Mouse (Mus musculus) hindbrain, embryonic 16.5 days (tissue): ENCODE measurements around the gene Zfp26. TPM values are rescaled to one million over a fixed set of nuclear protein-coding genes. Genes with fewer than 3 reads are reported as not detected.

Experiments
- ATAC-seq: fragments of 200-750 bp; cut with Nextera tagmentation; 2 replicates; pipeline ENCODE4 v1.8.0; 2017; ENCODE audit warnings: moderate TSS enrichment, moderate library complexity
- H3K27ac ChIP-seq: fragments of 300-500 bp; sonication (generic); 2 replicates; pipeline ENCODE4 v1.5.1; 2014; ENCODE audit warnings: low read depth, mild to moderate bottlenecking, control low read depth, low read length, moderate library complexity
- H3K27me3 ChIP-seq: fragments of 300-500 bp; sonication (generic); replicated peaks from 2 replicates; pipeline ENCODE4 v1.6.1; 2014; ENCODE audit warnings: low read length; ENCODE audit not compliant: control insufficient read depth, insufficient read depth
- H3K36me3 ChIP-seq: fragments of 300-500 bp; sonication (generic); 2 replicates; pipeline ENCODE4 v1.6.1; 2014; ENCODE audit warnings: mild to moderate bottlenecking, low read length, moderate library complexity, mixed read lengths; ENCODE audit not compliant: control insufficient read depth, insufficient read depth
- H3K4me1 ChIP-seq: fragments of 300-500 bp; sonication (generic); 2 replicates; pipeline ENCODE4 v1.6.1; 2014; ENCODE audit warnings: low read depth, low read length; ENCODE audit not compliant: control insufficient read depth, insufficient read depth
- H3K4me2 ChIP-seq: fragments of 300-500 bp; sonication (generic); 2 replicates; pipeline ENCODE4 v1.6.1; 2014; ENCODE audit warnings: mild to moderate bottlenecking, low read length, control low read depth, moderate library complexity
- H3K4me3 ChIP-seq: fragments of 300-500 bp; sonication (generic); 2 replicates; pipeline ENCODE4 v1.5.1; 2014; ENCODE audit warnings: mild to moderate bottlenecking, low read length, control low read depth, moderate library complexity
- H3K9ac ChIP-seq: fragments of 300-500 bp; sonication (generic); 2 replicates; pipeline ENCODE4 v1.6.1; 2014; ENCODE audit warnings: low read depth, mild to moderate bottlenecking, control low read depth, low read length, moderate library complexity
- H3K9me3 ChIP-seq: fragments of 300-500 bp; sonication (generic); 2 replicates; pipeline ENCODE4 v1.6.1; 2014; ENCODE audit warnings: mild to moderate bottlenecking, low read length, moderate library complexity; ENCODE audit not compliant: control insufficient read depth
- WGBS: fragments of 180-500 bp; shearing (Covaris S2); extraction: QIAGEN DNeasy Blood & Tissue Kit; methylation state at CpG from one replicate; pipeline ENCODE4 v1.1.7; 2014; 5-methylcytosine and 5-hydroxymethylcytosine counted together
- polyA plus RNA-seq: library from polyadenylated mRNA; unstranded; fragments of >200 nt; fragmentation: Nextera tagmentation; extraction: Ambion mirVana; gene quantifications from 2 replicates; pipeline ENCODE4 v1.2.1, GENCODE M21; 2015

Gene Zfp26
- polyA plus RNA-seq, 1 experiment from 2014 or later: 12.3 TPM

DNA sequence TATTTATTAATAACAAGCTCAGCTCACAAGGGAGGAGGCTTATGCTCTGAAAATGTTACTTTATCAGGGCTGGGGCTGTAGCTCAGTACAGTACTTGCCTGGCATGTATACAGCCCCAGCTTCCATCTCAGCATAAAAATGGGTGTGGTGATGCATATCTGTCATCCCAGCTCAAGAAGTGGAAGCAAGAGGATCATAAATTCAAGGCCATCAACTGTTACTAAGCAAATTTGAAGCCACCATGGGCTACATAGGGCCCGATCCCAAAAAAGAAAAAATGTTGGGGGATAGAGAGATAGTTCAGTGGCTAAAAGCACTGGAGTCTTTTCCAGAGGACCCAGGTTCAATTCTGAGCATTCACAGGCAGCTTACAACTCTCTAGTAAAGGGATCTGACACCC lies 16.7 kb upstream of the Zfp26 start:
- H3K27ac ChIP-seq: no peak overlapping the region
- peaks cover 40% of the 10 kb centered on the region for H3K36me3 ChIP-seq

DNA sequence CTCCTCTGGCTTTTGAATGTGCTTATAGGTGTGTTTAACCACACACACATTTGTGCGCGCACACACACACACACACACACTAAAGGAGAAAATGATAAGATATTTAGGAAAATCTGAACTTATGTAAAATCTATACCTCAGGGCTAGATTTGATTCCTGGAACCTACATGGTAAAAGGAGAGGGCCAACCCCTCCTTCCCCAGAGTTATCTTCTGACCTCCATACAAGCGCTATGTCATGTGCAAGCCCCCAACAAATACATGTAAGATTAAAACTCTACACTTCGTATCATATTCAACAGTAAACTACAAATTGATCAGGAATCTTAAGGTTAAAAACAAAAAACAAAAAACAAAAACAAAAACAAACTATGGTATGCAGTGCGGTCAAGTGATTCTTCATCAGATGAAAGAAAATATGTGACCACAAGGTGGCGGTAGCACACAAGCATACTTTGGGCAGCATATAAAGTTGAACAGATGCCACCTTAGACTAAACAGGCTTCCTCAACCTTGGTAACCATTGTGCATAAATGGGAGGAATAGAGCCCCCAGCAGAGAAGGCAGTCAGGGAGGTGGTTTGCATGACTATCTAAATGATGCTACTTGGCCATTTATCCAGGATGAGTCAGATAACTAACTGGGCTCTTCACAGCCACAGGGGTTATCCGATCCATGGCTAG lies 6.9 kb upstream of the Zfp26 start:
- Histone ChIP-seq H3K4me2 (no peak overlapping the region), H3K36me3 (peaks cover 29% of the 10 kb centered on the region), H3K4me1 (no peaks in the 10 kb centered on the region), H3K9ac (no peak overlapping the region), H3K27me3 (no peaks in the 10 kb centered on the region), H3K9me3 (peaks cover 10% of the 10 kb centered on the region; the same call in 1 of the 2 replicates), H3K4me3 (no peak overlapping the region), H3K27ac (no peak overlapping the region)
- ATAC-seq: peak; percentile 67
- 58% methylated on average over 7 of the region's 7 CpGs for WGBS

More for the DNA sequence above, 16.7 kb upstream of the Zfp26 start:
- Histone ChIP-seq H3K4me1 (no peaks in the 10 kb centered on the region), H3K9ac (no peak overlapping the region), H3K4me2 (no peak overlapping the region), H3K4me3 (no peak overlapping the region), H3K27me3 (no peaks in the 10 kb centered on the region), H3K9me3 (no peaks in the 10 kb centered on the region)
- 100% methylated on average over 1 of the region's 1 CpGs for WGBS
- ATAC-seq: no peak

DNA sequence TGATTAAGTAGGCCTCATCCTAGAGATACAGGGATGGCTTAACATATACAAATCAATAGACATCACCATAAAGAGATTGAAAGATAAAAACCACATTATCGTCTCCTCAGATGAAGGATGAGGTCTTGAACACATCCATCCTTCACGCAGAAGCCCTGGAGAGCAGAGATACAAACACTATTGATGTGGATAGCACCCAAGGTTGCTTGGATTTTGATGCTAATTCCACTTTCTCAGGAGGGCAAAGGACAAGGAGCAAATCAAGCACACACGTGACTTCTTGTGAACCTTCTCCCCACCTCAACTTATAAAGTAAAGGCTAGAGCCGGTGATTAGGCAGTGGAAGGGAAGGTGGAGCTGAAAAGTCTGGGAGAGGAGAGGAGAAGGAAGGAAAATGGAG lies 6.3 kb downstream of the Zfp26 start:
- no peak for ATAC-seq
- H3K9ac ChIP-seq: no peak overlapping the region
- 86% methylated on average over 4 of the region's 4 CpGs for WGBS
- H3K9me3 ChIP-seq: no peaks in the 10 kb centered on the region
- no peak overlapping the region for H3K4me3 ChIP-seq
- H3K27me3 ChIP-seq: no peaks in the 10 kb centered on the region
- H3K4me2 ChIP-seq: no peak overlapping the region
- peaks cover 7% of the 10 kb centered on the region for H3K4me1 ChIP-seq
- H3K36me3 ChIP-seq: peaks cover 2% of the 10 kb centered on the region; the same call in 1 of the 2 replicates
- H3K27ac ChIP-seq: no peak overlapping the region

DNA sequence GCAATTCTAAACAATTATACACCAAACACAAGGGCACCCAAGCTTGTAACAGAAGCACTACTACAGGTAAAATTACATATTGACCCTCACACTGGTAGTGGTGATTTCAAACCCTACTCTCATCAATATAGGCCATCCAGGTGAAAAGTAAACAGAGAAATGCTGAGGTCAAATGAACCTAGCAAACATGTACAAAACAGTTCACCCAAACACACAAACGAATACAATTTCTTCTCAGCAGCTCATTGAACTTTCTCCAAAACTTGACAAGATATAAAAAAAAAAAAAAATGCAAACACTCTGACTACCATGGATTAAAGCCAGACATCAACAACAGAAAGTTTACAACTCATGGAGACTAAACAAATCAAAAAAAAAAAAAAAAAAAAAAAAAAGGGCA lies 8.5 kb downstream of the Zfp26 start:
- Histone ChIP-seq H3K9me3 (no peaks in the 10 kb centered on the region), H3K4me1 (no peaks in the 10 kb centered on the region), H3K27ac (no peak overlapping the region), H3K27me3 (no peaks in the 10 kb centered on the region), H3K36me3 (peaks cover 2% of the 10 kb centered on the region; the same call in 1 of the 2 replicates), H3K9ac (no peak overlapping the region), H3K4me2 (no peak overlapping the region), H3K4me3 (no peak overlapping the region)
- 100% methylated on average over 1 of the region's 1 CpGs for whole genome bisulfite sequencing
- no peak for ATAC-seq

DNA sequence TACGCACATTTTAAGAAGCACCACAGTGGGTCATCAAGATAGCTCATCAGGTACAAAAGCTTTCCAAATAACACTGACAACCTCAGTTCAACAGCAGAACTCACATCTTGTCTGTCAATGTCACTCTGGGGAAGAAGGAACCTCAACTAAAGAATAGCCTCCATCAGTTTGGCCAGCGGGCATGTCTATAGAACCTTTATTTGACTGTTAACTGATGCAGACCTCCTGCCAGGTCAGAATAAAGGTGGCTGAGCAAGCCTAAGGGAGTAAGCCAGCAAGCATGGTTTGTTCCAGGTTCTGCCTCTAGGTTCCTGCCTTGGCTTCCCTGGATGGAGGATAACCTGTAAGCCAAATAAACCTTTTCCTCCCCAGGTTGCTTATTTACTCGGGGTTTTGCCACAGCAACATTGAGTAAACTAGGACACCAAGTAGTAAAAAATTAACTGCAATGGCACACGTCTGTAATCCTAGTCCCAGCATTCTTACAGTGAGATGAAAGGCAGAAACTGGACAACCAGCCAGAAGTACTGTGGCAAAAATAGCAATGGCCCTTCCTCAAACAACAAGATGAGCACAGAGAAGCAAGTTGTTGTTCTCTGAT lies 16.7 kb downstream of the Zfp26 start:
- H3K27ac ChIP-seq: no peak overlapping the region
- no peak overlapping the region for H3K9ac ChIP-seq
- no peaks in the 10 kb centered on the region; the same call in 1 of the 2 replicates for H3K9me3 ChIP-seq
- H3K4me1 ChIP-seq: no peaks in the 10 kb centered on the region
- no peak overlapping the region for H3K4me3 ChIP-seq
- WGBS: 82% methylated on average over 4 of the region's 4 CpGs
- H3K4me2 ChIP-seq: no peak overlapping the region
- H3K27me3 ChIP-seq: no peaks in the 10 kb centered on the region
- ATAC-seq: no peak
- H3K36me3 ChIP-seq: peaks cover 54% of the 10 kb centered on the region

DNA sequence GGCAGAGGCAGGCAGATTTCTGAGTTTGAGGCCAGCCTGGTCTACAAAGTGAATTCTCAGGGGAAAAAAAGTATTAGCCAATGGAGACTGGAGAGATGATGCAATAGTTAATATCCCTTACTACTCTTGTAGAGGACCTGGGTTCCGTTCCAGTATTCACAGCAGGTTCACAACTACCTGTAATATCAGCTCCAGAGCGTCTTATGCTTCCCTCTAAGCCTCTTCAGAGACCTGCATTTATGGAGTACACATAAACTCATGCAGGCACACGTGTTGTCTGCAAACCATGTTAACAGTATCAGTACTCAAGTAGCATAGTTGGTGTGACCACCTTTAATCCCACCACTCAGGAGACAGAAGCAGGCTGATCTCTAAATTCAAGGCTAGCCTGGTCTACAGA lies 30.0 kb downstream of the Zfp26 start:
- ATAC-seq: no peak
- Histone ChIP-seq H3K4me1 (no peaks in the 10 kb centered on the region), H3K36me3 (0 out of 2 replicates have a peak, but pooled peaks cover 3% of the 10 kb centered on the region), H3K27ac (no peak overlapping the region), H3K4me3 (no peak overlapping the region), H3K9me3 (no peaks in the 10 kb centered on the region), H3K27me3 (no peaks in the 10 kb centered on the region), H3K9ac (no peak overlapping the region), H3K4me2 (no peak overlapping the region)
- WGBS: 94% methylated on average over 3 of the region's 3 CpGs

DNA sequence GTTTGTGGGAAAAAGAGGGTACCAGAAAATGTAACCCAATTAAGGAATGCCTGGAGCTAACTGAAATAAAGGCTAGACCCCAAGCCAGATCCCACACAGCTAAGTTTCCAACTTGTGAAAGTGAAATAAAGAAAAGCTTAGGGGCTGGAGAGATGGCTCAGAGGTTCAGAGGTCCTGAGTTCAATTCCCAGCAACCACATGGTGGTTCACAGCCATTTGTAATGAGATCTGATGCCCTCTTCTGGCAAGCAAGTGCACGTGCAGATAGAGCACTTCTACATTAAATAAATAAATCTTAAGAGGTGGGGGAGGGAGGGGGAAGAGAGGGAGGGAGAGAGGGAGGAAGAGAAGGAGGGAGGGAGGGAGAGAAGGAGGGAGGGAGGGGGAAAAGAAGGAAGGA lies 48.5 kb downstream of the Zfp26 start:
- WGBS: 22% methylated on average over 1 of the region's 1 CpGs
- Histone ChIP-seq H3K27me3 (no peaks in the 10 kb centered on the region), H3K4me2 (no peak overlapping the region), H3K36me3 (no peaks in the 10 kb centered on the region), H3K4me1 (no peaks in the 10 kb centered on the region), H3K4me3 (no peak overlapping the region), H3K9me3 (no peaks in the 10 kb centered on the region; the same call in 1 of the 2 replicates), H3K27ac (no peak overlapping the region), H3K9ac (no peak overlapping the region)
- no peak for ATAC-seq

DNA sequence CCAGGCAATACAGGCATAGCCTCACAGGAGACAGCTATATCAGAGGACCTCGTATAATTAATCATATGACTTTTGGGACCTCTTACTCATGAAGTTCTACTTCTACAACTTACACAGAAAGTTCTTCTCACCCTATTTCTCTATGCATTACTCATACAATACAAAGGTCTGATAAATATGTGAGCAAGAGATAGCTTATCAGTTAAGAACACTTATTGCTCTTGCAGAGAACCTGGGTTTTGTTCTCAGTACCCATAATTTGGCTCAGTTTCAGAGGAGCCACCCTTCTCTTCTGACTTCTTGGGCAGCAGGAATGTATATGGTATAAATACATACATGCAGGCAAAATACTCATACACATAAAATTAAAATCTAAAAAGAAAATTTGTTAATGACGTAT lies 50.6 kb downstream of the Zfp26 start:
- Histone ChIP-seq H3K4me1 (no peaks in the 10 kb centered on the region), H3K9ac (no peak overlapping the region), H3K4me3 (no peak overlapping the region), H3K27ac (no peak overlapping the region), H3K27me3 (no peaks in the 10 kb centered on the region), H3K9me3 (no peaks in the 10 kb centered on the region; the same call in 1 of the 2 replicates), H3K36me3 (no peaks in the 10 kb centered on the region), H3K4me2 (no peak overlapping the region)
- 90% methylated on average over 2 of the region's 2 CpGs for WGBS
- ATAC-seq: no peak

DNA sequence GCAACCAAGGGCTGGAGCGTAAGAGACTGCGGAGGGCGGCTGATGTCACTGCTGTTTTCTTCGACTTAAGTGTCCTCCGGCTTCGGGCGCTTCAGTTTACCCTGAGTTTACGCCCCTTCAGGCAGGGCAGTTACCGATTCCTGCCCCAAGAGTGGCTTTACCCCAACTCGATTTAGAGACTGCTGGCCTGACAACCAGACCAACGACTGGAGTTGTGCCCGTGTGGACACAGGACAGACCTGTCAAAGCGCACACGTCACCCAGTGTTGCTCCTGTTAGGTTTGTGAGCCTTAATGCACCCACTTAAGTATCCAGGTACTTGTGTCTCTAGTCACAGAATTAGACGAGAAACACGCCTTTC lies 74.6 kb downstream of the Zfp26 start:
- H3K4me2 ChIP-seq: peak overlapping the region; percentile 86
- H3K4me3 ChIP-seq: peak overlapping the region; percentile 68
- H3K27me3 ChIP-seq: no peaks in the 10 kb centered on the region
- H3K27ac ChIP-seq: peak overlapping the region; percentile 54; the same call in 1 of the 2 replicates
- H3K36me3 ChIP-seq: no peaks in the 10 kb centered on the region
- peaks cover 8% of the 10 kb centered on the region for H3K4me1 ChIP-seq
- 18% methylated on average over 16 of the region's 16 CpGs for WGBS
- peak overlapping the region; percentile 82 for H3K9ac ChIP-seq
- H3K9me3 ChIP-seq: no peaks in the 10 kb centered on the region
- ATAC-seq: no peak
